Mouse (Mus musculus): ENCODE measurements around the gene Rela.
"Not testable (repeated sequence)": the region's sequence is repeated elsewhere in the genome, so short reads cannot be mapped to it uniquely, and the experiment has no call there.

Gene Rela

DNA sequence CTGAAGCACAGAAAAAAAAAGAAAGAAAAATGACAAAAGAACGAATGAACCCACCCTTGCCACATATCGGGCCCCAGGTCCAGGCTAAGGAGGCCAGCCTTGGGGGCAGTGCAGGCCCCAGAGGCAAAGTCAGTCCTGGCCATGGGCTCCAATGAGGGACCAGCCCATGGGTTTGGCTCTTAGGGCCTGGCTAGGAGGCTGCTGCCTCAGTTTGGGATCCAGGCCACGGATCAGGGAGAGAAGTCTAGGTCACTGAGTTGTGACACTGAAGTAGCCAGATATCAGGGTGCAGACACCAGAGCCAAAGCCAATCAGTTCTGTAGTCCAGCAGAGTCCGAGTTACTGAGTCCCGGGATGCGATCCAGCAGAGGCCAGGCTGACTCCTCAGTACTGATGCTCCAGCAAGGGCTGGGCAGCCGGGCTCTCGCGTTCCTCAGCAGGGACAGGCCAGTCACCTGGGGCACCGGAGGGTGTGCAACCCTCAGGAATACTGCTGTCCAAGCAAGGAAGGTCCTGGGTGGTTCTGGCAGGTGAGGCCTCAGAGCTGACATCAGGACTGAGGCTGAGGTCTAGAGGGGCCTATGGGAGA lies 27.5 kb downstream of the Rela start:
- peak; percentile 41 for DNase-seq (ENCODE audit: low read depth, low spot score)

- DNase-seq (ENCODE audit: low read depth, low spot score), result peak; percentile 84
Measured at GRCm38 (mm10) chr19:5665465-5665864, 28.2 kb downstream of the Rela start.

GRCm38 (mm10) chr19:5666386-5666785 lies 29.1 kb downstream of the Rela start:
- DNase-seq (ENCODE audit: low read depth, low spot score), result no peak

DNA sequence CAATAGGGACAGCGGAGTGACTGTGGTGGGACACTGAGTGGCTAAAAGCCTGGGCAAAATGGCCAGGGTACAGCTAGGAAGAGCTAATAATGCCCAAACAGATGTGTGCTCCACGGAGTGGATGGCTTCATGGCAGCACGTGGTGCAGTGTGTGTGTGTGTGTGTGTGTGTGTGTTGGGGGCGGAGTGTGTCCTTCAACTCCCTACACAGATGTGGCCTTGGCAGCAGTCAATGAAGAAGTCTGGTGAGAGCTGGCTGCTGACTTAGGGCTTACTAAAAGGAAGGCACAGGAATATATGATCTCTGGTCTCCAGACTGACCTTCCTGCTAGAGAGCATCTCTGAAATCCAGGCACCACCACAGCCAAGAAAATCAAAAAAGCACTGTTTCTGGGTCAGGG lies 31.1 kb downstream of the Rela start:
- no peak for DNase-seq (ENCODE audit: low read depth, low spot score)

DNA sequence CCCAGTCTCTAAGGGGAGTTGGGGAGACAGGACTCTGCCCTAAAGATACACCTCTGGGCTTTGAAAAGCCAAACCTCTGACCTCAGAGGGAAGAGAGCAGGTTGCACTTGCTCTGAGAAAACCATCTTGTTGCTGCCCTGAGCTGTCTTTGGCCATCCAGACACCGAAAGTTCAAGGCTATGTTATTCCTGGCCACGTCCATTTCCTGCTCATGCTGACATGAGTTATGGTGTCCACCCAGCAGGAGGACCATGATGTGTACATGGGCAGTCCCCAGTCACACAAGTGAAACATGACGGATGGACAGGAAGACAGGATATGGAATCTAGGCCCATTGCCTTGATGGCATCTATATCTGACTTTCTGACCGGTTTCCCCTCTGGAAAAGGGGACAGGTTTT lies 43.1 kb downstream of the Rela start:
- no peak for DNase-seq (ENCODE audit: low read depth, low spot score)

DNA sequence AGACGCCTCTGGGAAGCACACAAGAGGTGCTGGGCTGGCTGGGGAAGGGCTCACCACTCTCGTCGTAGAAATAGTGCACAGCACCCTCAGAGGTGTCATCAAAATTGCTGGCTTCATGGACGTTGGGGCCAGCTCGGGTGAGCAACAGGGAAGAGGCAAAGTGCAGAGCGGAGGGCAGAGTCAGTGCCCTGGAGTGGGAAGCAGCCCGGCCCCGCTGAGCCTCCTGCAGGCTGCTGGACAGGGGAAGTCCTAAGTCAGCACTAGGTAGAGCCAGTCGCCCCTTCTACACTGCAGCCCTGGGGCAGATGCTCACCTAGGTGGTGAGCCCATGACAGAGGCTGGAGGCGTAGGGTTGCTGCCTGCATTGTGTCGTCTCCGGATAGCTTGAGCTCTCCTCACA lies 47.0 kb downstream of the Rela start:
- DNase-seq (ENCODE audit: low read depth, low spot score), result no peak

DNA sequence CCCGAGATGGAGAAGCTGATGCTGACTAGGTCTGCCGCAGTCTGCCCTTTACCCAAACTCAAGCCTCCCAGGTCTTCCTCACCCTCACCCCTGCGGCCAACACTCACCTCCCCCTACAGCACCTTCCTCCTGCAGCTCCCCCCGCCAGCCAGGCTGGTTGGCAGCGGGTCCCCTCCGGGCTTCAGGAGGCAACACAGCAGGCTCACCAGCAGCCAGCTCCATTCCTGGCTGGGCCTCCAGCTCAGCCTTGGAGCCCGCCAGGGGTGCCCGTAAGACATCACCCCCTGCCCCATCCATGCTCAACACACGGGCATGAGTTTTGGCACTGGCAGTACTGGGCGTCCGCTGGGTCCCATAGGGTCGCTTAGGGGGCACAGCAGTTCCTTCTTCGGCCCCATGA lies 47.7 kb downstream of the Rela start:
- no peak for DNase-seq (ENCODE audit: low read depth, low spot score)

- no peak for DNase-seq (ENCODE audit: low read depth, low spot score)
Measured at GRCm38 (mm10) chr19:5685431-5685830, 48.1 kb downstream of the Rela start.

GRCm38 (mm10) chr19:5685861-5686260 lies 48.6 kb downstream of the Rela start:
- no peak for DNase-seq (ENCODE audit: low read depth, low spot score)

GRCm38 (mm10) chr19:5686437-5686836 lies 49.2 kb downstream of the Rela start:
- DNase-seq (ENCODE audit: low read depth, low spot score), result no peak

DNA sequence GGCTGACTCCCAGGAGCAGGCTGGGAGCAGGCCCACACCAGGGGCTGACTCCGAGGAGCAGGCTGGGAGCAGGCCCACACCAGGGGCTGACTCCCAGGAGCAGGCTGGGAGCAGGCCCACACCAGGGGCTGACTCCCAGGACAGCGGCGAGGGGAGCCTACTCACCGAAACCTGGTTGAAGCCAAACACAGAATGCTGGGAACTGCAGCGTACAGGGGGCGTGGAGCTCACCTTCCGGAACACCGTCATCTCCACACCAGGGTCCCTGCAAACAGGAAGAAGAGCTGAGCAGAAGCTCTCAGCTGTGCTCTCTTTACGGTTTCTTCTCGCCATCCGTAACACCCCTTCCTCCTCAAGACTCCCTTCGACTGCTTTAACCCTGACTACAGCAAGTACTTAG lies 49.7 kb downstream of the Rela start:
- not testable (repeated sequence) for DNase-seq (ENCODE audit: low read depth, low spot score)

- DNase-seq (ENCODE audit: low read depth, low spot score), result no peak
Measured at GRCm38 (mm10) chr19:5687738-5688137, 50.5 kb downstream of the Rela start.

- peak; percentile 93 for DNase-seq (ENCODE audit: low read depth, low spot score)
Measured at GRCm38 (mm10) chr19:5688200-5689087, 51.2 kb downstream of the Rela start, which contains the start of the genes Map3k11 and Pcnx3. Map3k11 (plus strand) TSS chr19:5688742. Pcnx3 (minus strand) TSS chr19:5688908.

GRCm38 (mm10) chr19:5689088-5689428 lies 51.8 kb downstream of the Rela start:
- no peak for DNase-seq (ENCODE audit: low read depth, low spot score)

- DNase-seq (ENCODE audit: low read depth, low spot score), result peak; percentile 72
Measured at GRCm38 (mm10) chr19:5689565-5690342, 52.5 kb downstream of the Rela start.

DNA sequence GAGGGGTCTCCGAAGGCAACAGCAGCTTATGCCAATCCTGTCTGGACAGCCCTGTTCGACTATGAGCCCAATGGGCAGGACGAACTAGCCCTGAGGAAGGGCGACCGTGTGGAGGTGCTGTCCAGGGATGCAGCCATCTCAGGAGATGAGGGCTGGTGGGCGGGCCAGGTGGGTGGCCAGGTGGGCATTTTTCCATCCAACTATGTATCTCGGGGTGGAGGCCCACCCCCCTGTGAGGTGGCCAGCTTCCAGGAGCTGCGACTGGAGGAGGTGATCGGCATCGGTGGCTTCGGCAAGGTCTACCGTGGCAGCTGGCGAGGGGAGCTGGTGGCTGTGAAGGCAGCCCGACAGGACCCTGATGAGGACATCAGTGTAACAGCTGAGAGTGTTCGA lies 53.1 kb downstream of the Rela start:
- DNase-seq (ENCODE audit: low read depth, low spot score), result no peak

- no peak for DNase-seq (ENCODE audit: low read depth, low spot score)
Measured at GRCm38 (mm10) chr19:5691601-5692000, 54.3 kb downstream of the Rela start.

DNA sequence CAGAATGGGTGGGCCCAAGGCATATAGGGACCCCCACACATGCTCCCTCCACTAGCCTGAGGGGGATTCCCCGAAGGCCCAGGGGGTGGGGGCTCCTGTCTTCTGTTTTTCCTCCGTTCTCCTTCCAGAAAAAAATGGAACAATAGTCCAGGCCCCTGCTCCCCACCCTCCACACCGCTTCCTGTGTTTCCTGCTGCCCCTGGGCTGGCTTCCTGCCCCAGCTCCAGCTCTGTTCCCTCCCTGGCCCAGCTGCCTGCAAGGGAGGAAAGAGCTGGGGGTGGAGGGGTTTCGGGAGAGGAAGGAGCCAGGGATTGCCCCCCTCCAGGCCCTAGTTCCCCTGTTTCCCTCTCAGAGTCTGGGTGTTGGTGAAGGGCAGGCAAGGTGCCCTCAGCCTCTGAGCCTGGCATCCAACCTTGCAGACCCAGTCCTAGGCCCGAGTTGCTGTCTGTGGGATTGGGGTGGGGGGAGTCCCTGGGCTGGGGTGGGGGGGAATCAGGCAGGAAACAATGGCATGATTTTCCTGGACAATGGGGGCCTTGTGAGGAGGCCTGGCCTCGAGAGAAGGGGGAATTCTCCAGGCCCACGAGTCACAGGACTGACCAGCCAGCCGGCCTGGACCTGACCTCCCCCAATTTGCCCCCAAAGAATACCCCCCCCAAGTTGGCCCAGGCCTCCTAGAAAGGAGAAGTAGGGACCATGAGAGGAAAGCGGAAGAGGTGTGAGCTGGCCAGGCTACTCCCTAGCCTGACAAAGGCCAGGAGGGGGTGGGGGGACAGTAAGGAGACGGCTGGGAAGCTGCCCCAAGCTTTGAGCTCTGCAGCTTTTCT lies 55.0 kb downstream of the Rela start:
- DNase-seq (ENCODE audit: low read depth, low spot score), result no peak

- no peak for DNase-seq (ENCODE audit: low read depth, low spot score)
Measured at GRCm38 (mm10) chr19:5692913-5693396, 55.7 kb downstream of the Rela start.

DNA sequence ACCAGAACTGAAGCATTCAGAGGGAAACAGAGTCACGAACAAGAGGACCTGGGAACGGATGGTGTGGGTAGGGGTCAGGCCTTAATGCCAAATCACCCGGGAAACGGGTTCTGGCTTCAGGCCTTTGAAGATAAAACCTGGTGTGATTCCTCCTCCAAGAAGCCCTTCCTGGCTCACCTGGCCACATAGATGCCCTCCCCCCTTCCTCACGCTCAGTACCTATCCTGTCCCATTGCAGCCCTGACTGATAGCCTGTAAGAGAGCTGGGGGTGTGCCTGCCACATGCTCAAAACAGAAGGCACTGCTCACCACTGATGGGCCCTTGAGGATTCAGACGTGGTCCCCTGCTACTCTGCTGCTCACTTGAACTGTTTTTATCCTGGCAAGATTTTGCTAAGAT lies 56.5 kb downstream of the Rela start:
- DNase-seq (ENCODE audit: low read depth, low spot score), result no peak

GRCm38 (mm10) chr19:5695849-5696462 lies 58.7 kb downstream of the Rela start:
- DNase-seq (ENCODE audit: low read depth, low spot score), result no peak

Data from c-Kit-negative CD71-positive TER-119-positive erythroid progenitor cells, embryonic 14.5 days (primary cell).